Mouse (Mus musculus) neural tube, embryonic 12.5 days (tissue): ENCODE data around the gene Tbc1d8. TPM values are rescaled to one million over a fixed set of nuclear protein-coding genes. Genes with fewer than 3 reads are reported as not detected.

Experiments used
- ATAC-seq: fragments of 200-750 bp; cut with Nextera tagmentation; 2 replicates; pipeline ENCODE4 v1.8.0; 2017; ENCODE audit warnings: low read depth, mild to moderate bottlenecking, moderate TSS enrichment, moderate library complexity; ENCODE audit not compliant: low FRiP score
- H3K27ac ChIP-seq: fragments of 300-500 bp; sonication (generic); 2 replicates; pipeline ENCODE4 v1.5.1; 2016
- H3K27me3 ChIP-seq: fragments of 300-500 bp; sonication (generic); replicated peaks from 2 replicates; pipeline ENCODE4 v1.6.1; 2016; ENCODE audit warnings: mild to moderate bottlenecking
- H3K36me3 ChIP-seq: fragments of 300-500 bp; sonication (generic); 2 replicates; pipeline ENCODE4 v1.6.1; 2016; ENCODE audit warnings: mild to moderate bottlenecking
- H3K4me1 ChIP-seq: fragments of 300-500 bp; sonication (generic); 2 replicates; pipeline ENCODE4 v1.6.1; 2016
- H3K4me2 ChIP-seq: fragments of 300-500 bp; sonication (generic); replicated peaks from 2 replicates; pipeline ENCODE4 v1.6.1; 2016; ENCODE audit warnings: mild to moderate bottlenecking
- H3K4me3 ChIP-seq: fragments of 300-500 bp; sonication (generic); 2 replicates; pipeline ENCODE4 v1.5.1; 2016
- H3K9ac ChIP-seq: fragments of 300-500 bp; sonication (generic); 2 replicates; pipeline ENCODE4 v1.6.1; 2016; ENCODE audit warnings: mild to moderate bottlenecking
- H3K9me3 ChIP-seq: fragments of 300-500 bp; sonication (generic); 2 replicates; pipeline ENCODE4 v1.6.1; 2016; ENCODE audit warnings: mild to moderate bottlenecking
- WGBS: fragments of 180-500 bp; shearing (Covaris S2); methylation state at CpG from one replicate; pipeline ENCODE4 v1.1.7; 2016; 5-methylcytosine and 5-hydroxymethylcytosine counted together
- polyA plus RNA-seq: library from polyadenylated mRNA; unstranded; fragments of >200 nt; fragmentation: Nextera tagmentation; extraction: Ambion mirVana; gene quantifications from 2 replicates; pipeline ENCODE4 v1.2.1, GENCODE M21; 2016

Gene Tbc1d8
- 8.6 and 9.5 TPM in 2 replicates for polyA plus RNA-seq

- Histone ChIP-seq H3K36me3 (no peaks in the 10 kb centered on the region), H3K4me2 (peak within 1 kb of the TSS; percentile 97), H3K4me3 (peak within 1 kb of the TSS; percentile 67), H3K27ac (peak within 1 kb of the TSS; percentile 64; the same call in 1 of the 2 replicates), H3K9ac (peak within 1 kb of the TSS; percentile 72), H3K9me3 (no peaks in the 10 kb centered on the region), H3K27me3 (peaks cover 9% of the 10 kb centered on the region; the same call in 1 of the 2 replicates), H3K4me1 (peaks cover 15% of the 10 kb centered on the region)
- WGBS, result under 1% methylated on average over 90 of the region's 90 CpGs
- ATAC-seq, result peak; percentile 95
Measured at GRCm38 (mm10) chr1:39478057-39478895, at the start of gene Tbc1d8. TSS of gene Tbc1d8 (minus strand) at chr1:39478755.

- no peak overlapping the region for H3K4me3 ChIP-seq
- H3K36me3 ChIP-seq, result no peaks in the 10 kb centered on the region
- H3K4me1 ChIP-seq, result no peaks in the 10 kb centered on the region
- H3K9ac ChIP-seq, result no peak overlapping the region
- H3K27me3 ChIP-seq, result no peaks in the 10 kb centered on the region
- ATAC-seq, result no peak
- H3K4me2 ChIP-seq, result no peak overlapping the region
- no peaks in the 10 kb centered on the region for H3K9me3 ChIP-seq
- 27% methylated on average over 6 of the region's 6 CpGs for WGBS
- no peak overlapping the region for H3K27ac ChIP-seq
Measured at GRCm38 (mm10) chr1:39528319-39528718, 49.8 kb upstream of the Tbc1d8 start.

GRCm38 (mm10) chr1:39527432-39527831, 48.9 kb upstream of the Tbc1d8 start:
- no peak overlapping the region for H3K9ac ChIP-seq
- no peak overlapping the region for H3K27ac ChIP-seq
- H3K4me3 ChIP-seq, result no peak overlapping the region
- H3K4me2 ChIP-seq, result no peak overlapping the region
- H3K4me1 ChIP-seq, result no peaks in the 10 kb centered on the region
- no peaks in the 10 kb centered on the region for H3K27me3 ChIP-seq
- WGBS, result 10% methylated on average over 7 of the region's 7 CpGs
- ATAC-seq, result peak; percentile 61; the same call in 1 of the 2 replicates
- H3K9me3 ChIP-seq, result no peaks in the 10 kb centered on the region
- no peaks in the 10 kb centered on the region for H3K36me3 ChIP-seq

DNA sequence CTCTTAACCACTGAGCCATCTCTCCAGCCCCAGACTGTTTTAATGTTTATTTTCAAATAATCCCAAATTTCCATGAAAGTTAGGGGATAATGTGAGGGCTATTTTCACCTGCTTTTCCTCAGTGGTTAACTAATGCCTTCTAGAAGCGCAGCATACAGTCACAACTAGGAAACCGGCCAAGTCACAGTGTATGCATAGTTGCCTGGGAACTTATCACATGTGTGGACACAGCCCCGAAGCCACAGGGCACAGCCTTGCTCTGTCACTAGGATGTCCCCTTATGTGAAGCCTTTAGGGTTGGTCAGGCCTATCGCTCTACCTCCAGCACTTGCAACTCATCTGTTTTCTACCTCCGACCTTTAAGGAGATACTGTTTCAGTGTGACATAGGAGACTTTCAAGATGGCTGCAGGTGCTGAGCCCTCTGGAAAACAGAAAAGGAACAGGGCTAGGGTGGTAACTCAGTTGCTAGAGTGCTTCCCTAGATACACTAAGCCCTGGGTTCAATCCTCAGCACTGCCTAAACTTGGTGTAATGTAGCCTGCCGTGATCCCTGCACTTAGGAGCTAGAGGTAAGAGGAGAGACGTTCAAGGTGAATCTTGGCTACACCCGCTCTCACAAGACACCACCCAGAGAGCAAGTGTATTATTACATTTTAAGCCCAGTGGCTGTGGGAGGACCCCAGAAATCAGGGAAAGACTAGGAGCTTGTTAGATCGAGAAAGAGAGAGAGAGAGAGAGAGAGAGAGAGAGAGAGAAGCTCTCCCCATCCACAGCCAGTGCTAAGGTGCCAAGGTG, 48.0 kb upstream of the Tbc1d8 start:
- H3K27me3 ChIP-seq, result no peaks in the 10 kb centered on the region
- H3K4me3 ChIP-seq, result no peak overlapping the region
- no peak for ATAC-seq
- no peak overlapping the region for H3K27ac ChIP-seq
- no peaks in the 10 kb centered on the region for H3K4me1 ChIP-seq
- no peaks in the 10 kb centered on the region for H3K9me3 ChIP-seq
- no peak overlapping the region for H3K4me2 ChIP-seq
- WGBS, result 88% methylated on average over 9 of the region's 9 CpGs
- no peak overlapping the region for H3K9ac ChIP-seq
- H3K36me3 ChIP-seq, result no peaks in the 10 kb centered on the region

GRCm38 (mm10) chr1:39525763-39526162, 47.2 kb upstream of the Tbc1d8 start:
- Histone ChIP-seq H3K9me3 (no peaks in the 10 kb centered on the region), H3K4me3 (no peak overlapping the region), H3K27me3 (no peaks in the 10 kb centered on the region), H3K4me1 (no peaks in the 10 kb centered on the region), H3K27ac (no peak overlapping the region), H3K9ac (no peak overlapping the region), H3K4me2 (no peak overlapping the region), H3K36me3 (no peaks in the 10 kb centered on the region)
- no peak for ATAC-seq
- WGBS, result 72% methylated on average over 7 of the region's 7 CpGs

GRCm38 (mm10) chr1:39522519-39522918, 44.0 kb upstream of the Tbc1d8 start:
- Histone ChIP-seq H3K4me1 (no peaks in the 10 kb centered on the region), H3K27me3 (no peaks in the 10 kb centered on the region), H3K36me3 (no peaks in the 10 kb centered on the region), H3K4me2 (no peak overlapping the region), H3K4me3 (no peak overlapping the region), H3K9ac (no peak overlapping the region), H3K9me3 (0 out of 2 replicates have a peak, but pooled peaks cover 7% of the 10 kb centered on the region), H3K27ac (no peak overlapping the region)
- WGBS, result 39% methylated on average over 5 of the region's 5 CpGs
- no peak for ATAC-seq

DNA sequence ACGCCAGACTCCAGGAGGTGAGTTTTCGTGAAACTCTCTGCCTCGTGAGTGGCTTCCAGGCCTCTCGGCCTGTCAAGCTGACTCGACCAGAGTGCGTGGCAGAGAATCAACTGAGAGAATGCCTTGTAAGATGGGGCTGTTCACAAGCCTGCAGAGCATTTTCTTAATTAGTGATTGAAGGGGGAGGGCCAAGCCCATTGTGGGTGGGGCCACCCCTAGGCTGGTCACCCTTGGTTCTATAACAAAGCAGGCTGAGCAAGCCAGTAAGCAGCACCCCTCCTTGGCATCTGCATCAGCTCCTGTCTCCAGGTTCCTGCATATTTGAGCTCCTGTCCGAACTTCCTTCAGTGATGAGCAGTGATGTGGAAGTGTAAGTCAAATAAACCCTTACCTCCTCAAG, 42.8 kb upstream of the Tbc1d8 start:
- Histone ChIP-seq H3K27me3 (no peaks in the 10 kb centered on the region), H3K36me3 (no peaks in the 10 kb centered on the region), H3K4me3 (no peak overlapping the region), H3K27ac (no peak overlapping the region), H3K9me3 (0 out of 2 replicates have a peak, but pooled peaks cover 7% of the 10 kb centered on the region), H3K4me2 (no peak overlapping the region), H3K9ac (no peak overlapping the region), H3K4me1 (no peaks in the 10 kb centered on the region)
- 91% methylated on average over 7 of the region's 7 CpGs for WGBS
- ATAC-seq, result no peak

- H3K27me3 ChIP-seq, result no peaks in the 10 kb centered on the region
- no peak overlapping the region for H3K4me3 ChIP-seq
- 0 out of 2 replicates have a peak, but pooled peaks cover 7% of the 10 kb centered on the region for H3K9me3 ChIP-seq
- H3K4me1 ChIP-seq, result no peaks in the 10 kb centered on the region
- no peaks in the 10 kb centered on the region for H3K36me3 ChIP-seq
- H3K27ac ChIP-seq, result no peak overlapping the region
- H3K9ac ChIP-seq, result no peak overlapping the region
- H3K4me2 ChIP-seq, result no peak overlapping the region
- ATAC-seq, result no peak
- 88% methylated on average over 10 of the region's 10 CpGs for WGBS
Measured at GRCm38 (mm10) chr1:39515303-39515991, 36.9 kb upstream of the Tbc1d8 start.

DNA sequence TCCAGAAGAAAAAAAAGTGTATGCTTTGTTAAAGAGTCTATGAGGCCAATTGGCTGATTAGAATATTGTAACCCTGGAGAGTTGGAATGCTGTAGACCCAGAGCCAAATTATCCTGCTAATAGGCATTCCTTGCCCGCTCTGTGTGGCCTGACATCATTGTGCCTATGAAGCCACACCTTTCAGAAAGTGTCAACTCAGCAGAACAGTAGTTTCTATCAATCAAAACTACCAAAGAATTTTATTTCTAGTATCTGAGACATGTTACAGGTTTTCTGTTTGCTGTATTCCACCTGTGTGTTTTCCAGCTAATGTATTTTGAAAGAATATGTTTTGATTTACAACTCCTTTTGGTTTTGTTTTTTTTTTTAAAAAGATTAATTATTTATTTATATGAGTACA, 33.6 kb upstream of the Tbc1d8 start:
- Histone ChIP-seq H3K4me2 (no peak overlapping the region), H3K27ac (no peak overlapping the region), H3K36me3 (no peaks in the 10 kb centered on the region), H3K9ac (no peak overlapping the region), H3K4me1 (no peaks in the 10 kb centered on the region), H3K4me3 (no peak overlapping the region), H3K9me3 (no peaks in the 10 kb centered on the region), H3K27me3 (no peaks in the 10 kb centered on the region)
- no peak for ATAC-seq
- WGBS, result 83% methylated on average over 1 of the region's 1 CpGs

DNA sequence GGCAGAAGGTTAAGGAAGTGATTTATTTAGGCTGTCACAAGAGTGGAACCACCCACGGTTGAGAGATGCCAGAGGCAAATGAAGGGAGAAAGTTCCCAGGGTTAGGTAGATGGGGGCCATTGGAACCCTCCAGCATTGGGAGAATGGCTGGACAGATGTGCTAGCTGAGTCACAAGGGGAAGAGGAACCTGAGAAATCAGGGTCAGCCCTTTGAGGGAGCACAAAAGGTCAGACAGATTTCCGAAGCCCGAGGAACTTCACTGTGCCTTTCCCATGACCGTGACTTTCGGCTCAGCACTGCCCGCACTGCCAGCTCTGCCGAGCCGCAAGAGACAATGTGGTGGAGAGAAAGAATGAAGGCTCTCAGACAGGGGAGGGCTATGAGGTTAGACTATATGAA, 33.2 kb upstream of the Tbc1d8 start:
- Histone ChIP-seq H3K4me2 (no peak overlapping the region), H3K36me3 (no peaks in the 10 kb centered on the region), H3K4me3 (no peak overlapping the region), H3K9ac (no peak overlapping the region), H3K27me3 (no peaks in the 10 kb centered on the region), H3K9me3 (no peaks in the 10 kb centered on the region), H3K4me1 (no peaks in the 10 kb centered on the region), H3K27ac (no peak overlapping the region)
- WGBS, result 72% methylated on average over 8 of the region's 8 CpGs
- no peak for ATAC-seq

DNA sequence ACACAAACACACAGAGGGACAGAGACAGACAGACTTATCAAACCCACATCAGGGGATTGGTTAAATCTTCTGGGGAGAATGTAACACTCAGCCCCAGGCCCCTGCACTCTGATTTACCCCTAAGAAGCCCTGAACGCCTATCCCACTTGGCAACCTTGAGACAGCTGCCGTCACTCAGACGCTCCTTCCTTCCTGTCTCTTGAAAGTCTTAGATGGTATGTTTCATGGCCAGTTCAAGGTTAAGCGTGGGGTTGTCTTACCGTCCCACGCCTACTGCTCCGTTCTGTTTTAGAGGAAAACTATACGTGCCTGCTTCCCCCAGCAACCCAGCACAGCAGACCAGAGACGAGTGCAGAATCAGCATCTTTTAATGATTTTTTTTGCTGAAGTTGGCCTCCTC, 27.0 kb upstream of the Tbc1d8 start:
- H3K9me3 ChIP-seq, result no peaks in the 10 kb centered on the region
- H3K9ac ChIP-seq, result no peak overlapping the region
- no peak for ATAC-seq
- WGBS, result 83% methylated on average over 9 of the region's 9 CpGs
- no peak overlapping the region for H3K4me3 ChIP-seq
- no peaks in the 10 kb centered on the region for H3K4me1 ChIP-seq
- H3K36me3 ChIP-seq, result no peaks in the 10 kb centered on the region
- no peak overlapping the region for H3K4me2 ChIP-seq
- H3K27ac ChIP-seq, result no peak overlapping the region
- no peaks in the 10 kb centered on the region for H3K27me3 ChIP-seq

DNA sequence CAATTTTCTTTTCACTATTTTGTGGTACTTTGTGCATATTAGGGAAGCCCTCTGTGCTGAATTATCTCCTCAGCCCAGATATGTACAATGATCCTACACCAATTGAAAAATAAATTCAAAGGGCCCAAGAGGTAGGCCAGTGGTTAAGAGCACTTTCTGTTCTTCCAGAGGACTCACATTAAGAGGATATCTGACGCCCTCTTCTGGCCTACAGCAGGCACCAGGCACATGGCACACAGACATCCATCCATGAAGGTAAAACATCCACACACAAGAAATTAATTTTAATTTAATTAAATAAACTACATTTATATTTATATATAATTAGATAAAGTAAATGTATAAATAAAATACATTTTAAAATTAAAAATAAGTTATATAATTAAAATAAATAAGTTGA, 25.7 kb upstream of the Tbc1d8 start:
- Histone ChIP-seq H3K9ac (no peak overlapping the region), H3K27ac (no peak overlapping the region), H3K4me2 (no peak overlapping the region), H3K4me1 (no peaks in the 10 kb centered on the region), H3K27me3 (no peaks in the 10 kb centered on the region), H3K4me3 (no peak overlapping the region), H3K36me3 (no peaks in the 10 kb centered on the region), H3K9me3 (no peaks in the 10 kb centered on the region)
- no peak for ATAC-seq
- WGBS, result 21% methylated on average over 1 of the region's 1 CpGs
